Mouse (Mus musculus) bone marrow macrophage, adult 2 months (primary cell): Measurements from ENCODE around the gene Zfp800.

Source experiments
- CTCF ChIP-seq: IDR thresholded peaks from 2 replicates; pipeline ENCODE4 v1.5.1; 2012; ENCODE audit warnings: low read depth, mild to moderate bottlenecking, low read length, moderate library complexity
- POLR2A ChIP-seq: IDR thresholded peaks from 2 replicates; pipeline ENCODE4 v1.6.1; 2012; ENCODE audit warnings: mild to moderate bottlenecking, low read depth, low read length, borderline replicate concordance

DNA sequence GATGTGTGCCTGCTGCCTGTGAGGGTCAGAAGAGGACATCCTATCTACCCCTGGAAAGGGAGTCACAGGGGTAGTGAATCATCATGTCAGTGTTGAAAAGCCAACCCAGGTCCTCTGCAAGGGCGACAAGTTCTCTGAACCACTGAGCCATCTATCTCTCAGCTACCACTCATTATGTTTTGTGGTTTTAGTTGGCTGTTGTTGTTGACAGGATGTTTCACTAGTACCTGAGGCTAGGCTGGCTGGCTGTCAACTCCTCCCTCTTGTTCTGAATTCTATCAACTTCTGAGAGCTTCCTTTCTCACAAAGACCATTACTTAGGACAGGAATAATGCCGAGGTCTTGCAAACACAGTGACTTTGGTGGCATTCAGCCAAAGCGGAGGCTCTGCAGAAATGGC, 12.6 kb downstream of the Zfp800 start:
- TF ChIP-seq CTCF (no peak), POLR2A (no peak)
